ENCODE assay signal across 17 mouse cellular contexts in the genomic region with DNA sequence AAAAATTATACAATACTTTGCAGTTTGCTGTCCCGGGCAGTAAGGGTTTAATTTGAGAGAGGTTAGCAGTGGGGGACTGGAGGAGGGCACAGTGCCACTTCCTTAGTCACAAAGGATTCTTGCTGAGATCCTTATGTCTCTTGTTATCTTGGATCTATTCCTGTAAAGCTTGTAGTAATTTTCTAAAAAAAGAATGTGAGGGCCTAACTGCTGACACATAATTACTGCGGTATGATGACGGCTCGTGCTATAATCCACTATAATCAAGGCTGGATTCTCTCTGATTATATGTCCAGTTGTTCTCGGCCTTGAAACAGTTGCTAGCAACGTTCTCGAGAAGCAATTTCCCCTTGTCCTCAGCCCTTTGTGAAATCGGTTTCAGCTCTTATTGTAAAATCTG. TPM values are rescaled to one million over a fixed set of nuclear protein-coding genes. Genes with fewer than 3 reads are reported as not detected.
A peak's percentile ranks its signal among the peaks of the same experiment; 100 is the strongest.
DNase-seq lines count a peak whose midpoint lies in the region; ATAC-seq and TF ChIP-seq lines count a peak whose summit lies in the region.
"Had no signal": no experiment of that assay in that cellular context is flagged by ENCODE, and none has a peak within 500 bp of the region (broad histone marks: within the 10 kb centered on the region; RNA-seq: fewer than 3 reads in every experiment).

No protein-coding gene starts in this region.

- no peak overlapping the region for H3K4me2 ChIP-seq in heart, embryonic 12.5 days
- H3K4me2 ChIP-seq in heart, embryonic 11.5 days, result no peak overlapping the region
- H3K4me2 ChIP-seq: forebrain, embryonic 12.5 days; hindbrain, embryonic 12.5 days; limb, embryonic 15.5 days; midbrain, embryonic 15.5 days; neural tube, embryonic 13.5 days had no signal

- H3K4me1 ChIP-seq in heart, embryonic 12.5 days (replicated peaks), result peaks cover 12% of the 10 kb centered on the region; the same call in 1 of the 2 replicates
- 0 out of 2 replicates have a peak, but pooled peaks cover 4% of the 10 kb centered on the region for H3K4me1 ChIP-seq in heart, embryonic 11.5 days (ENCODE audit: control insufficient read depth, insufficient read depth, low read length)
- H3K4me1 ChIP-seq: forebrain, embryonic 12.5 days; hindbrain, embryonic 12.5 days; limb, embryonic 15.5 days; midbrain, embryonic 15.5 days; neural tube, embryonic 13.5 days had no signal

- no peak overlapping the region for H3K27ac ChIP-seq in heart, embryonic 12.5 days (ENCODE audit: poor library complexity, severe bottlenecking)
- H3K27ac ChIP-seq in heart, embryonic 11.5 days (ENCODE audit: low read depth, low read length), result no peak overlapping the region
- H3K27ac ChIP-seq: forebrain, embryonic 12.5 days; hindbrain, embryonic 12.5 days; limb, embryonic 15.5 days; midbrain, embryonic 15.5 days; neural tube, embryonic 13.5 days had no signal

- DNase-seq in 3T3-L1 (ENCODE audit: low read depth, low spot score), result peak; percentile 16
- peak; percentile 34 for DNase-seq in brain, embryonic 14.5 days (ENCODE audit: low read depth)
- peak; percentile 78 to 81 for DNase-seq in cerebellum, postnatal 36 days
- DNase-seq in layer of hippocampus, adult 11-12 months (ENCODE audit: low spot score), result no peak
- no peak for DNase-seq in testis, postnatal 14 days (ENCODE audit: low spot score)
- DNase-seq: gastrocnemius, postnatal 25 days; kidney, adult 11 months; kidney, postnatal 4 days; lung, postnatal 36 days had no signal

- no peaks in the 10 kb centered on the region for H3K27me3 ChIP-seq in heart, embryonic 12.5 days (replicated peaks)
- no peaks in the 10 kb centered on the region for H3K27me3 ChIP-seq in heart, embryonic 11.5 days (ENCODE audit: control insufficient read depth, insufficient read depth, low read length)
- H3K27me3 ChIP-seq: forebrain, embryonic 12.5 days; hindbrain, embryonic 12.5 days; limb, embryonic 15.5 days; midbrain, embryonic 15.5 days; neural tube, embryonic 13.5 days had no signal

- H3K36me3 ChIP-seq in heart, embryonic 12.5 days, result no peaks in the 10 kb centered on the region
- no peaks in the 10 kb centered on the region for H3K36me3 ChIP-seq in heart, embryonic 11.5 days (ENCODE audit: control insufficient read depth, insufficient read depth, low read length)
- H3K36me3 ChIP-seq: forebrain, embryonic 12.5 days; hindbrain, embryonic 12.5 days; limb, embryonic 15.5 days; midbrain, embryonic 15.5 days; neural tube, embryonic 13.5 days had no signal

- TF ChIP-seq POLR2A in brain, embryonic 14.5 days (IDR thresholded peaks at IDR 0.05; ENCODE audit: borderline replicate concordance, extremely low read depth, insufficient read depth, insufficient read length, poor library complexity, severe bottlenecking), result no peak

- H3K9ac ChIP-seq in heart, embryonic 12.5 days, result 0 out of 2 replicates have a peak overlapping the region, but pooled peaks have one; percentile 23
- no peak overlapping the region for H3K9ac ChIP-seq in heart, embryonic 11.5 days (ENCODE audit: low read depth, low read length)
- H3K9ac ChIP-seq: forebrain, embryonic 12.5 days; hindbrain, embryonic 12.5 days; limb, embryonic 15.5 days; midbrain, embryonic 15.5 days; neural tube, embryonic 13.5 days had no signal

- TF ChIP-seq CTCF in brain, embryonic 14.5 days (IDR thresholded peaks at IDR 0.05; ENCODE audit: borderline replicate concordance, extremely low read depth, insufficient read depth, insufficient read length), result no peak

- ATAC-seq in heart, embryonic 12.5 days (ENCODE audit: insufficient number of reproducible peaks, low FRiP score), result no peak
- no peak for ATAC-seq in heart, embryonic 11.5 days (replicated peaks; ENCODE audit: insufficient number of reproducible peaks, low FRiP score, low TSS enrichment)
- ATAC-seq: CD4-positive, CD25-positive, alpha-beta regulatory T cell, adult 4 months; midbrain, embryonic 15.5 days had no signal

- H3K4me3 ChIP-seq in heart, embryonic 12.5 days, result no peak overlapping the region
- no peak overlapping the region for H3K4me3 ChIP-seq in heart, embryonic 11.5 days (ENCODE audit: low read depth, low read length)
- H3K4me3 ChIP-seq: forebrain, embryonic 12.5 days; hindbrain, embryonic 12.5 days; limb, embryonic 15.5 days; midbrain, embryonic 15.5 days; neural tube, embryonic 13.5 days had no signal

- H3K9me3 ChIP-seq in heart, embryonic 12.5 days (replicated peaks), result no peaks in the 10 kb centered on the region
- H3K9me3 ChIP-seq in heart, embryonic 11.5 days (replicated peaks; ENCODE audit: control insufficient read depth, low read length), result no peaks in the 10 kb centered on the region
- H3K9me3 ChIP-seq: forebrain, embryonic 12.5 days; hindbrain, embryonic 12.5 days; limb, embryonic 15.5 days; midbrain, embryonic 15.5 days; neural tube, embryonic 13.5 days had no signal

- WGBS in heart, embryonic 12.5 days, result 51% methylated on average over 8 of the region's 8 CpGs
- WGBS in heart, embryonic 11.5 days (ENCODE audit: insufficient replicate concordance), result 59% methylated on average over 8 of the region's 8 CpGs

RNA-seq across cellular contexts. Expression of gene 1190002N15Rik, which starts 44.4 kb away (rescaled TPM):
- polyA plus RNA-seq in heart, embryonic 12.5 days (2016; fragmentation: Nextera tagmentation; extraction: Ambion mirVana), result 62.6 and 63.3 TPM in 2 replicates
- 54.3 and 67.1 TPM in 2 replicates for polyA plus RNA-seq in heart, embryonic 11.5 days (2014; fragmentation: Nextera tagmentation; extraction: Ambion mirVana)
- 24.2 and 31.0 TPM in 2 replicates for polyA plus RNA-seq in brain, embryonic 14.5 days (2012; rRNA removed)

Comparison
In these comparisons a context has a peak if more than half of its experiments do, and no peak if none do; other contexts are left out.
1. DNase-seq: peak in 3T3-L1 (single experiment), brain, embryonic 14.5 days (single experiment) and cerebellum, postnatal 36 days (2 of 2); none in layer of hippocampus, adult 11-12 months (single experiment) and testis, postnatal 14 days (single experiment).